Mouse (Mus musculus) left cerebral cortex, adult 11 months (tissue): Measurements from ENCODE around the gene Pir.
A peak's percentile ranks its signal among the peaks of the same experiment; 100 is the strongest.

Source experiments
- DNase-seq: peaks from one replicate; pipeline ENCODE4 v3.0.0; 2022; ENCODE audit warnings: low spot score

Pir gene

GRCm38 (mm10) chrX:164269285-164269761, at the start of gene Pir:
Gene Pir (plus strand): TSS chrX:164269371.
- peak; percentile 27 for DNase-seq

- no peak for DNase-seq
Observed at GRCm38 (mm10) chrX:164221989-164222388, 47.2 kb upstream of the Pir start.

GRCm38 (mm10) chrX:164233380-164233779, 35.8 kb upstream of the Pir start:
- DNase-seq: no peak

GRCm38 (mm10) chrX:164245714-164246113, 23.5 kb upstream of the Pir start:
- no peak for DNase-seq

DNA sequence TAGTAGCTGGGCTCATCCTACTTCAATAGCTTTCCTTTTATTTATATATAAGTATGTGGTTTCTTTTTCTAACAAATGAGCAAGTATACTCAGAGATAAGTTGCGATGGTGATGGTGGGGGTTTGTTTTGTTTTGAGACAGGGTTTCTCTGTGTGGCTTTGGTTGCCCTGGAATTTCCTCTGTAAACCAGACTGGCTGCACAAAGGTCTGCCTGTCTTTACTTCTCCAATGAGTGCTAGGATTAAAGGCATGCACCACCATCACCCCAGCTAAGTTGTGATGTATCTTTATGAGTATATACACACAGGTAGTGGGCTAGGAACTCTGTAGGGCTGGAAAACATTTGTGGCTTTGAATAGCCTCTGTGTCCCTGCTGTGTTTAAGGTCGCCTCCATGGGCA, 22.4 kb upstream of the Pir start:
- no peak for DNase-seq

DNA sequence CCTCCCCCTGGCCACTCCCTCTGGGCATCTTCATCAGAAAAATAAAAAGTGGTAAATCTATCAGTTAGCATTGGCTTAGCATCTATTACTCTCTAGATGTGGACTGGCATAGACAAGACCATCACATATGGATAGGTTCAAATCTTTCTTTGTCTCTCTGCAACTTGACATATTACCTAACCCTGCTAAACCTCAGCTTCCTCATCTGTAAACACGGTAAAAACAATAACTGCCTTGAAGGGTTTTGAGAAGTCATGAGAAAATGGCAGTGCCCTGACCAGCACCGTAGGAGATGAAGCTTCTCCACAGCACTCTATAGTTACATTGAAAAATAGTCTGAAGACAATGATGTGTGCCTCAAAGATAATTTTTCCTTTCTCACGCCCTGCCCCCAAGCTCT, 12.6 kb upstream of the Pir start:
- no peak for DNase-seq

DNA sequence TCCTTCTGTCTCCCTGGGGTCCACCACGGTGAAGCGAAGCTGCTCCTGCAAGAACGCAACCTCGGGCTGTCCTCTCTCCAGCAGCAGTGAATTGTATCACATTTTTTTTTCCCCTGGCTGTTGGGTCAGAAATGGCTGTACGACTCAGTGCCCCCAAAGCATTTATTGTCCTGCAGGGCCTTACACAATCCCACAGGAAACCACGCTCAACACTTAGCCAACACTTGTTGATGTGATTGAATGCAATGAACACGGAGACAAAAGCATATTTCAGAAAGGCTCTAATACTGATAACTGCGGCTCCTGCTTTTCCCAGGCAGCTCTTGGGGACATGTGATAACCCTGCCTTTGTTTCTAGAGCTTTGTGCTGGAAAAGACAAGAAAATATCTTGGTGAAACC, 11.1 kb upstream of the Pir start, which contains the start of gene Bmx:
Gene Bmx, minus strand, starts transcription at position 137 of the 400 bp plus-strand sequence.
- DNase-seq: no peak

GRCm38 (mm10) chrX:164258662-164259061, 10.5 kb upstream of the Pir start:
- DNase-seq: no peak

- DNase-seq: no peak
Observed at GRCm38 (mm10) chrX:164262286-164262685, 6.9 kb upstream of the Pir start.

DNA sequence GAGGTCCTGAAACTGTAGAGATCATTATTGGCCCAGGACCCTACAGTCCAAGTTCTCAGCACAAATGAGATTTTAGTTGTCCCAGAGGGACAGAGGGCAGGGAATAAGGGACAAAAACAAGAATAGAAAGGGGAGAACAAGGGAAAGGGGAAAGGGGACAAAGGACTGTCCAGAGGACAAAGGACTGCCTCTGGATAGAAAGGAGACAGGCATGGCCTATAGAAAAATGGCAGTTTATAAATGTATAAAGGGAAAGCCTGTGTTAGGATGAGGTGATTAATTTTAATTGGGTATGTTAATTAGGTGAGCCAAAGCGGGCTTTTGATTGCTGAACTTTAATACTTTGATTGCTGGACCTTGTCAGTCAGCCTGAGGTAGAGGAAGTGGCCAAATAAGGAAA, 4.3 kb upstream of the Pir start:
- DNase-seq: no peak

- no peak for DNase-seq
Observed at GRCm38 (mm10) chrX:164270603-164271002, 1.4 kb downstream of the Pir start.

DNA sequence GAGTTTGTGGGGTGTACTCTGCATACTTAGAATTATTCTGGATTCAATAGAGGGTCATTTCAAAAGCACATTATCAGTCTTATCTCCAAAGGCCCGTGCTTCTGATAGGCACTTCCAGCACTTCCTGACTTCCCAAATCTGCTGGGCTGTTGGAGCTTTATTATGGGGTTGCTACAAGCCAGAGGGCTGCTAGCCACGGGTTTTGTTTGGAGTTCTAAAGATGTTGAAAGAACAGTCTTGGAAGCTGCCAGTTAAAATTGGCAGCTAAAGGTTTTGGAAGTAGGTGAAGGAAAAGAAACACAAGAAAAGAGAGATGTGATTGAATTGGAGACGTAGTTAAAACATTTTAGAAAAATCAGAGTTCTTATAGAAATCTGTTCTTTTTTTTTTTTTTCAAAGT, 6.4 kb downstream of the Pir start:
- no peak for DNase-seq

- DNase-seq: no peak
Observed at GRCm38 (mm10) chrX:164280918-164281647, 11.9 kb downstream of the Pir start.

- DNase-seq: no peak
Observed at GRCm38 (mm10) chrX:164283808-164284207, 14.6 kb downstream of the Pir start.

GRCm38 (mm10) chrX:164287077-164287476, 17.9 kb downstream of the Pir start:
- no peak for DNase-seq

GRCm38 (mm10) chrX:164291147-164291546, 22.0 kb downstream of the Pir start:
- DNase-seq: no peak

- DNase-seq: no peak
Observed at GRCm38 (mm10) chrX:164306250-164306649, 37.1 kb downstream of the Pir start.

GRCm38 (mm10) chrX:164313876-164314275, 44.7 kb downstream of the Pir start:
- DNase-seq: no peak

GRCm38 (mm10) chrX:164318554-164318953, 49.4 kb downstream of the Pir start:
- DNase-seq: no peak

GRCm38 (mm10) chrX:164320031-164320430, 50.9 kb downstream of the Pir start:
- no peak for DNase-seq

GRCm38 (mm10) chrX:164322492-164322891, 53.3 kb downstream of the Pir start:
- DNase-seq: no peak

GRCm38 (mm10) chrX:164323391-164323913, 54.3 kb downstream of the Pir start:
- no peak for DNase-seq

GRCm38 (mm10) chrX:164330351-164330750, 61.2 kb downstream of the Pir start:
- DNase-seq: no peak

- DNase-seq: no peak
Observed at GRCm38 (mm10) chrX:164330766-164331165, 61.6 kb downstream of the Pir start.
